Mouse (Mus musculus) midbrain, embryonic 14.5 days (tissue): ENCODE data around the gene Ddx42. TPM values are rescaled to one million over a fixed set of nuclear protein-coding genes. Genes with fewer than 3 reads are reported as not detected.
A peak's percentile ranks its signal among the peaks of the same experiment; 100 is the strongest.

Experiments
- ATAC-seq: fragments of 200-750 bp; cut with Nextera tagmentation; 2 replicates; pipeline ENCODE4 v1.8.0; 2017; ENCODE audit warnings: moderate number of reproducible peaks, moderate library complexity; ENCODE audit not compliant: low FRiP score, low TSS enrichment
- DNase-seq: peaks from one replicate; pipeline ENCODE4 v3.0.0-alpha.2; 2015
- H3K27ac ChIP-seq: fragments of 300-500 bp; sonication (generic); replicated peaks from 2 replicates; pipeline ENCODE4 v1.5.1; 2014; ENCODE audit warnings: mild to moderate bottlenecking, low read depth, low read length, moderate library complexity
- H3K27me3 ChIP-seq: fragments of 300-500 bp; sonication (generic); 2 replicates; pipeline ENCODE4 v1.6.1; 2014; ENCODE audit warnings: low read length, control low read depth, mixed read lengths; ENCODE audit not compliant: control insufficient read depth, insufficient read depth
- H3K36me3 ChIP-seq: fragments of 300-500 bp; sonication (generic); 2 replicates; pipeline ENCODE4 v1.6.1; 2014; ENCODE audit warnings: low read length, control low read depth; ENCODE audit not compliant: control insufficient read depth, insufficient read depth
- H3K4me1 ChIP-seq: fragments of 300-500 bp; sonication (generic); 2 replicates; pipeline ENCODE4 v1.6.1; 2014; ENCODE audit warnings: mild to moderate bottlenecking, antibody characterized with exemption, low read length, control low read depth; ENCODE audit not compliant: control insufficient read depth, insufficient read depth
- H3K4me2 ChIP-seq: fragments of 300-500 bp; sonication (generic); 2 replicates; pipeline ENCODE4 v1.6.1; 2014; ENCODE audit warnings: mild to moderate bottlenecking, low read length, moderate library complexity
- H3K4me3 ChIP-seq: fragments of 300-500 bp; sonication (generic); replicated peaks from 2 replicates; pipeline ENCODE4 v1.5.1; 2014; ENCODE audit warnings: low read depth, low read length
- H3K9ac ChIP-seq: fragments of 300-500 bp; sonication (generic); replicated peaks from 2 replicates; pipeline ENCODE4 v1.6.1; 2014; ENCODE audit warnings: mild to moderate bottlenecking, low read length, moderate library complexity
- H3K9me3 ChIP-seq: fragments of 300-500 bp; sonication (generic); 2 replicates; pipeline ENCODE4 v1.6.1; 2016; ENCODE audit warnings: low read length, control low read depth, mixed read lengths; ENCODE audit not compliant: control insufficient read depth
- whole genome bisulfite sequencing: fragments of 180-500 bp; shearing (Covaris S2); extraction: QIAGEN DNeasy Blood & Tissue Kit; methylation state at CpG from one replicate; pipeline ENCODE4 v1.1.7; 2014; 5-methylcytosine and 5-hydroxymethylcytosine counted together
- polyA plus RNA-seq: library from polyadenylated mRNA; unstranded; fragments of >200 nt; fragmentation: Nextera tagmentation; extraction: Ambion mirVana; gene quantifications from 2 replicates; pipeline ENCODE4 v1.2.1, GENCODE M21; 2014

Gene Ddx42
- 56.3 and 88.3 TPM in 2 replicates for polyA plus RNA-seq

GRCm38 (mm10) chr11:106216730-106217490, at the start of gene Ddx42:
Gene Ddx42, plus strand, starts transcription at chr11:106216926.
- Histone ChIP-seq H3K4me3 (peak within 1 kb of the TSS; percentile 96), H3K27me3 (no peaks in the 10 kb centered on the region), H3K4me2 (peak within 1 kb of the TSS; percentile 76), H3K9me3 (no peaks in the 10 kb centered on the region), H3K36me3 (peaks cover 12% of the 10 kb centered on the region), H3K9ac (peak within 1 kb of the TSS; percentile 92), H3K4me1 (peaks cover 29% of the 10 kb centered on the region), H3K27ac (peak within 1 kb of the TSS; percentile 96)
- under 1% methylated on average over 69 of the region's 70 CpGs for WGBS
- DNase-seq (peak; percentile 98), ATAC-seq (peak; percentile 95)

DNA sequence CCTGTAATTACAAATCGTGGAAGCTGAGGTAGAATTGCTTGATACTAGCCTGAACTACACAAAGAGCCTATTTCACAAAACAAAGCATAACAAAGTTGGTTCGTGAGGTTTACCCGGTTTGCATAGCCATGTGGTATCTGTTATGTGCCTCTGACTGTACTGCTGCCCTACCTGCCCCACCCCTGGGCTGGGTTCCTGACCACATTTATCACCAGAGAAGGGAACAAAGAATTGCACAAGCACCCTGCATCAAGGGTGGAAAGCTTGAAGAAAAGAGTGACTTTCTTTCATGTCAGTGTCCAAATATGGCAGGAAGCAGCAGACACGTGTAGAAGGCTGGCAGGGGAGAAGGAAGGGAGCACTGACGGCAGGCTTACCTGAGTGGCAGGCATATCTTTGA, 49.3 kb upstream of the Ddx42 start:
- no peaks in the 10 kb centered on the region for H3K4me1 ChIP-seq
- H3K27me3 ChIP-seq = no peaks in the 10 kb centered on the region
- DNase-seq (no peak), ATAC-seq (no peak)
- 90% methylated on average over 5 of the region's 5 CpGs for whole genome bisulfite sequencing
- H3K4me2 ChIP-seq = no peak overlapping the region
- H3K4me3 ChIP-seq = no peak overlapping the region
- no peaks in the 10 kb centered on the region for H3K9me3 ChIP-seq
- H3K27ac ChIP-seq = no peak overlapping the region
- H3K36me3 ChIP-seq = peaks cover 63% of the 10 kb centered on the region
- no peak overlapping the region for H3K9ac ChIP-seq

GRCm38 (mm10) chr11:106170807-106171206, 45.9 kb upstream of the Ddx42 start:
- ATAC-seq (no peak), DNase-seq (peak; percentile 59)
- H3K4me1 ChIP-seq = no peaks in the 10 kb centered on the region
- no peak overlapping the region for H3K9ac ChIP-seq
- no peak overlapping the region for H3K27ac ChIP-seq
- H3K27me3 ChIP-seq = no peaks in the 10 kb centered on the region
- H3K36me3 ChIP-seq = peaks cover 47% of the 10 kb centered on the region
- no peaks in the 10 kb centered on the region for H3K9me3 ChIP-seq
- H3K4me3 ChIP-seq = no peak overlapping the region
- 83% methylated on average over 7 of the region's 7 CpGs for WGBS
- no peak overlapping the region for H3K4me2 ChIP-seq

DNA sequence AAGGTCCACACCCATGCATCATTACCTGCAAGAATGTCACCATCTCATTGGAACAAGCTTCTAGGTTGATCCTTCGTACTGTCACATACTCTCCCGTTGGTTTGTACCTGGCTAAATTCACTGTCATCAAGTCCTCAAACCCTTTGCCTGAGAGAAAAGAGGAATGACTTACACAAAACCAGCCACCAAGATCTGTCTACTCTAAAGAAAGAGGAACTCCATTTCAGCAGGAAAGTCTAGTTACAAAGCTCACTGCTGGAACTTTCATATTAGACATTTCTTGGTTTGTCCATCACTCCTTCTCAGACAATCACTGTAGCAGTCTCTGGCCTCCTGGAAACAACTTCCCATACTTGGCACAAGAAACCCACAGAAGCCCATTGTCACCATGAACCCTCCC, 43.5 kb upstream of the Ddx42 start:
- no peak overlapping the region for H3K27ac ChIP-seq
- DNase-seq = no peak
- H3K9me3 ChIP-seq = no peaks in the 10 kb centered on the region
- no peak for ATAC-seq
- no peak overlapping the region for H3K4me2 ChIP-seq
- no peaks in the 10 kb centered on the region for H3K27me3 ChIP-seq
- H3K4me3 ChIP-seq = no peak overlapping the region
- H3K9ac ChIP-seq = no peak overlapping the region
- no peaks in the 10 kb centered on the region for H3K4me1 ChIP-seq
- WGBS = 99% methylated on average over 2 of the region's 2 CpGs
- peaks cover 30% of the 10 kb centered on the region for H3K36me3 ChIP-seq

DNA sequence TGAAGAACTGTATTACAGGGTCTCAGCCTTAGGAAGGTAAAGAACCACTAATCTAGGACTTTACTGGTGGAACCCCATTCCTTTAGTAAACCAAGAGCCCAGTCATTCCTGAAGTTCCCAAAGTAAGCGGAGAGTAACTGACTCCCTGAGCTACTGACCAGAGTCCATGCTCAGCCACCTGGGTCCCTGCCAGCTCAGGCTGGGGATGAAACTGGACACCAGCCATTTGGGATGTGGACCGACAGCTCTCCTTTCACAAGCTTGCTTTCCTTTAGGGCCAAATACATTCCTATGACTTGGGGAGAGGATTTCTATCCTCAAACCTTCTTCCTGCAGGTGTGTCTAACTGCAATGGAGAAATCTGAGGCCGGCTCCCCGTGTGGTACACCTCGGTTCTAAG, 42.4 kb upstream of the Ddx42 start:
- peaks cover 24% of the 10 kb centered on the region for H3K36me3 ChIP-seq
- H3K4me2 ChIP-seq = no peak overlapping the region
- WGBS = 87% methylated on average over 5 of the region's 5 CpGs
- no peaks in the 10 kb centered on the region for H3K27me3 ChIP-seq
- H3K4me3 ChIP-seq = no peak overlapping the region
- H3K9ac ChIP-seq = no peak overlapping the region
- no peak overlapping the region for H3K27ac ChIP-seq
- ATAC-seq (no peak), DNase-seq (no peak)
- no peaks in the 10 kb centered on the region for H3K4me1 ChIP-seq
- H3K9me3 ChIP-seq = no peaks in the 10 kb centered on the region

DNA sequence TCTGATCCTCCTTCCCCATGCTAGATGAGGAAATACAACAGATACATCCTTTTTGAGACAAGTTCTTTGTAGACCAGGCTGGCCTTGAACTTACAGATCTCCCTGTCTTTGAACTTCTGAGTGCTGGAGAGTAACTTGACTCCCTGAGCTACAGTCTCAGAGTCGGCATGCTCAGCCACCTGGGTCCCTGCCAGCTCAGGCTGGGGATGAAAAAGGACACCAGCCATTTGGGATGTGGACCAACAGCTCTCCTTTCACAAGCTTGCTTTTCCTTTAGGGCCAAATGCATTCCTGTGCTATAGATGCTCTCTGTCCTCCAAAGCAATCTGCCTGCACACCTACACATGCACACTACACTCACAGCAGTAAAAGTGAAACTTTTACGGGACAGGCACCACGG, 41.6 kb upstream of the Ddx42 start:
- DNase-seq = no peak
- Histone ChIP-seq H3K27ac (no peak overlapping the region), H3K4me2 (no peak overlapping the region), H3K9me3 (no peaks in the 10 kb centered on the region), H3K4me1 (no peaks in the 10 kb centered on the region), H3K4me3 (no peak overlapping the region), H3K27me3 (no peaks in the 10 kb centered on the region), H3K36me3 (peaks cover 19% of the 10 kb centered on the region), H3K9ac (no peak overlapping the region)
- ATAC-seq = no peak
- 81% methylated on average over 3 of the region's 3 CpGs for WGBS

- H3K36me3 ChIP-seq = peaks cover 23% of the 10 kb centered on the region
- ATAC-seq (no peak), DNase-seq (no peak)
- no peaks in the 10 kb centered on the region for H3K27me3 ChIP-seq
- no peak overlapping the region for H3K9ac ChIP-seq
- no peaks in the 10 kb centered on the region for H3K9me3 ChIP-seq
- WGBS = 90% methylated on average over 5 of the region's 5 CpGs
- no peak overlapping the region for H3K27ac ChIP-seq
- no peak overlapping the region for H3K4me2 ChIP-seq
- H3K4me1 ChIP-seq = no peaks in the 10 kb centered on the region
- no peak overlapping the region for H3K4me3 ChIP-seq
Observed at GRCm38 (mm10) chr11:106176372-106176771, 40.4 kb upstream of the Ddx42 start.

- WGBS = 87% methylated on average over 5 of the region's 5 CpGs
- DNase-seq (no peak), ATAC-seq (no peak)
- Histone ChIP-seq H3K4me1 (no peaks in the 10 kb centered on the region), H3K4me2 (no peak overlapping the region), H3K27ac (no peak overlapping the region), H3K36me3 (peaks cover 24% of the 10 kb centered on the region), H3K9ac (no peak overlapping the region), H3K4me3 (no peak overlapping the region), H3K9me3 (no peaks in the 10 kb centered on the region), H3K27me3 (no peaks in the 10 kb centered on the region)
Observed at GRCm38 (mm10) chr11:106178036-106178782, 38.5 kb upstream of the Ddx42 start.
